Mouse (Mus musculus) E14TG2a.4 (cell line): ENCODE measurements around the gene Itpr1.

Experiments
- H3K27me3 ChIP-seq: 2 replicates; pipeline ENCODE4 v1.6.1; 2014; ENCODE audit warnings: low read length, control low read depth; ENCODE audit not compliant: insufficient read depth
- H3K36me3 ChIP-seq: 2 replicates; pipeline ENCODE4 v1.6.1; 2014; ENCODE audit warnings: low read length, control low read depth; ENCODE audit not compliant: insufficient read depth
- H3K4me1 ChIP-seq: replicated peaks from 2 replicates; pipeline ENCODE4 v1.6.1; 2014; ENCODE audit warnings: low read depth, low read length, control low read depth
- H3K4me3 ChIP-seq: replicated peaks from 2 replicates; pipeline ENCODE4 v1.5.1; 2014; ENCODE audit warnings: mild to moderate bottlenecking, low read length
- H3K9me3 ChIP-seq: 2 replicates; pipeline ENCODE4 v1.6.1; 2014; ENCODE audit warnings: low read length, control low read depth
- CTCF ChIP-seq: conservative IDR thresholded peaks from 2 replicates; pipeline ENCODE4 v1.5.1; 2014; ENCODE audit warnings: low read length
- NANOG ChIP-seq: IDR thresholded peaks from 2 replicates; pipeline ENCODE4 v1.6.1; 2014; ENCODE audit warnings: borderline replicate concordance, low read length, mixed read lengths
- POU5F1 ChIP-seq: IDR thresholded peaks from 2 replicates; pipeline ENCODE4 v1.6.1; 2014; ENCODE audit warnings: low read length, borderline replicate concordance

Gene Itpr1

DNA sequence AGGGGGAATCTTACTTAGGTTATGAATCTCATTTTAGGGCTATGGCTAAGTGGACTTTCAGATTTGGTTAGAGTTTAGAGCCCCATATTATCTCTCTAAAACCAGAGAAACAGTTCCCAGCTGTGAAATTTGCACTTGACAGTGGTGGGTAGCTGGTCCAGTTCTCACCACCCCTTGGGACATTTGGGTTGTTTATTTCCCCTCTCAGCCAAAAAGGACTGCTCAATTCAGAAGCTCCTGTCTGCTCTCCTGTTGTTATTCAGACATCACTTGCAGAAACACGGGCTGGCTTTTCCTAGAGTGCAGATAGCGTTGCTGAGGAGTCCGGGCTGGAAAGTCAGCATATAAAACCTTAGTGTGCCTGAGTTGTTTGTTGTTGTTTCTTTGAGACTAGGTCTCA lies 51.3 kb downstream of the Itpr1 start:
- TF ChIP-seq POU5F1: no peak
- no peak for TF ChIP-seq NANOG
- TF ChIP-seq CTCF: no peak
- H3K9me3 ChIP-seq: no peaks in the 10 kb centered on the region
- peaks cover 48% of the 10 kb centered on the region for H3K4me1 ChIP-seq
- H3K27me3 ChIP-seq: no peaks in the 10 kb centered on the region
- H3K36me3 ChIP-seq: 0 out of 2 replicates have a peak, but pooled peaks cover 3% of the 10 kb centered on the region
- no peak overlapping the region for H3K4me3 ChIP-seq

DNA sequence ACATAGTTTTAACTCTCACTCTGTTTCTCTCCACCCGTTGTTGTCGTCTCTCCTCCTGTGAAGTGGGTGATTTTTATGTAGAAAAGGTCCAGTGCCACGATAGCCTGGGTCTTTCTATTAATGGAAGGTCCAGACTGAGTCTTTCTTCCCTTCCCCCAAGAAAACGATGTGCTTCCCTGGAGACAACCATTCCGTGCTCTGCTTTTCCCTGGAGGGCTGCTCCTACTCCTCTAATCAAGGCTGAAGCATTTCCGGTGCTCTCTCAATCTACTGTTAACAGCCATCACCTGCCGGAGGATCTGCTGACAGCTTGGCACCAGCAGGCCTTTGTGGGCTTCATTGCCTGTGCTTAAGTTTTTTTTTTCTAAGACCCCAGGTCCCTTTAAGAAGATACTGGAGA lies 60.6 kb downstream of the Itpr1 start:
- TF ChIP-seq CTCF: no peak
- TF ChIP-seq POU5F1: no peak
- no peak for TF ChIP-seq NANOG
- H3K4me1 ChIP-seq: peaks cover 14% of the 10 kb centered on the region
- H3K4me3 ChIP-seq: no peak overlapping the region

DNA sequence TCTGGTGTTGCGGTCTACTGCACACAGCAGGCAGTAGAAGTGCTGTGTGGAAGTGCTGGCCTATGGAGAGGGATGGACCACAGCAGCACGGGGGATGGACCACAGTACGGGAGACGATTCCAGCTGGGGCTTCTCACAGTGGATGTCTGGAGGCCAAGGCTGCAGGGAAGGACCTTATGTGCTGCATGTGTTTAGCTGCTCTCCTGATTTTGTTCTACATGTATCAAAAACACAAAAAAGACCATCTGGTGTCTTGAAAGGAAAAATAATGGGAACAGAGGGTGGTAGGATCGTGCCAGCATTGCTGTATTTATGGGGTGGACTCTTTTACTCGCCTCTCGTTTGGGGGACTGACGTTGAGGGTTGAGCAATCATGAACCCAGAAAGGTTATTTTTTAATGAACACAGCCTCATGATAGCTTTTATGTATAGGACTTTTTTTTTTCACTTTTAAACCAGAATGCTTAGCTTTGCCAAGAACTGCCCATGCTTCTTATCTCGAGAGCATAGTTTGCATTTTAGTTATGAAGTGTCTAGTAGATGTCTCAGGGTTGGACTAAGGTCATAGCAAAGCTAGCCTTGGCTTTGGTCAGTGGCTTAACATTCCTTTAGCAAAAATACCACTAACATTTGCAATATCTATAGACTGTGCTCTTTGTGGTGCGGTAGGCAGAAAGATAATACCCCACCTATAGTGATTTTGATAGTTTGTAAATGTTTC lies 61.6 kb downstream of the Itpr1 start:
- H3K9me3 ChIP-seq: peaks cover 4% of the 10 kb centered on the region; the same call in 1 of the 2 replicates
- no peak for TF ChIP-seq POU5F1
- no peak for TF ChIP-seq NANOG
- no peak for TF ChIP-seq CTCF
- H3K36me3 ChIP-seq: peaks cover 8% of the 10 kb centered on the region; the same call in 1 of the 2 replicates
- no peak overlapping the region for H3K4me3 ChIP-seq
- H3K27me3 ChIP-seq: no peaks in the 10 kb centered on the region
- peaks cover 14% of the 10 kb centered on the region for H3K4me1 ChIP-seq

More for the DNA sequence above, 60.6 kb downstream of the Itpr1 start:
- H3K9me3 ChIP-seq: peaks cover 4% of the 10 kb centered on the region; the same call in 1 of the 2 replicates
- no peaks in the 10 kb centered on the region for H3K27me3 ChIP-seq
- peaks cover 8% of the 10 kb centered on the region; the same call in 1 of the 2 replicates for H3K36me3 ChIP-seq

DNA sequence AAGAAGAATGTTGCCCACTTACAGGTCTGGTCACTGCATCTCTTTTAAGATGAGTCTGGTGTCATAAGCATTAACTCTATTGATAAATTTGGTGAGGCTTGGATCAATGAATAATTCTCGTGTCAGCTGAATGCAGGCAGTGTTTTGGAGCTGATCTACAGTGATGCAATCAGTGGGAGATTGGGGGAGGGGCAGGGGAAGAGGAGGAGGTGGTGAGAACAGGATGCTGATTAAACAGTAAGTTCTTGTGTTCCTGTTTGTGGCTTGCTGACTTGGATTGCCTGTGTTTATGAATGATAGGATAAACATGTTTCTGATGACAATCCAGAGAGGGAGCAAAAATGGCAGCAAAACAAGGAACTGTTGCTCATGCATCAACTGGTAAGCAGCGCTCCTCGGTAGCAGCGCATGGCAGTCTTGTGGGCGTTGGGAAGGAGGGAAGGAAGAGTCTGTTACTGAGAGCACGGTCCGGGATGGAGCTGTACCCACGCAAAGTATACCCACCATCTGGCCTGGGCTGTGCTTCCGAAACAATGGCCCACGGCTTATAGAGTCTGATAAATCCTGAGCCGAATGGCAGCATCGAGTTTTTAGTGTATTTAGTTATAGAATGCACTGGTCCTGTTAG lies 64.1 kb downstream of the Itpr1 start:
- Histone ChIP-seq H3K9me3 (peaks cover 4% of the 10 kb centered on the region; the same call in 1 of the 2 replicates), H3K36me3 (peaks cover 8% of the 10 kb centered on the region; the same call in 1 of the 2 replicates), H3K4me3 (no peak overlapping the region), H3K4me1 (peaks cover 14% of the 10 kb centered on the region), H3K27me3 (no peaks in the 10 kb centered on the region)
- TF ChIP-seq POU5F1 (no peak), CTCF (no peak), NANOG (no peak)

- Histone ChIP-seq H3K4me1 (peaks cover 21% of the 10 kb centered on the region), H3K27me3 (no peaks in the 10 kb centered on the region), H3K36me3 (peaks cover 8% of the 10 kb centered on the region; the same call in 1 of the 2 replicates), H3K9me3 (peaks cover 4% of the 10 kb centered on the region; the same call in 1 of the 2 replicates), H3K4me3 (no peak overlapping the region)
- TF ChIP-seq CTCF (no peak), POU5F1 (no peak), NANOG (no peak)
These were observed 64.9 kb downstream of the Itpr1 start for GRCm38 (mm10) chr6:108277622-108278396.

DNA sequence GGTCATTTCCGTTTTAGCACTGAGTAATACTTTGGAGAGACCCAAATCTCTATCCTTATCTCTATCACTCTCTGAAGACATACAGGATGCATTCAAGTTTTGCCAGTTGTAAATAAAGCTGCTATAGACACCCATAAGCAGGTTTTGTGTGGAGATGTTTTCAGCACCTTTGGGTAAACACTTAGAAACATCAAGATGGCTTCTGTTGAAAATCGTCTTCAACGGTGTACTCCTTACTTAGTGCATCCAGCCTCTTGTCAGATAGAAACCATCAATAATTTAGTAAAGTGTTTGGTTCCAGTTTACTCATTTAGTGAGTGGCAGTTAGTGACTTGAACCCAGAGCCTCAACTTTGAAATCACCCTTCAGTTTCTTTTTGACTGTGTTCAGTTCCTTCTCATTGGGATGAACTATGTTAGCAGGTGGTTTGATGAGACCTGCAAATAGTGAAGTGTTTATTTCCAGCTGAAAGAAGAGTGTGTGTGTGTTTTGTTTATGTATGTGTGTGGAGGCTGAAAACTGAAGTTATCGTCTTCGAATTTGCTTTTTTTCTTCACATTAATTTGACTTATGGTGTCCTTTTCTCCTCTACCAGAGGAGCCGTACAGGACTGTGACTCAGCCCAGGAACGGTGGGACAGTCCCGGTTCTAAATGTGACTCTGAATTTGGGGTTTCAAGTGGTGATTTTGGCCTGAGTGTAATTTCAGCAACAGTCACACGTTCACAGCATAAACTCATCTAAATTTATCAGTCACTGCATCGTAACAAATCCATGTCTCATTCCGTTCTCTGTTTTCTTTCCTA lies 66.1 kb downstream of the Itpr1 start:
- peaks cover 23% of the 10 kb centered on the region for H3K4me1 ChIP-seq
- H3K36me3 ChIP-seq: no peaks in the 10 kb centered on the region
- H3K9me3 ChIP-seq: peaks cover 3% of the 10 kb centered on the region; the same call in 1 of the 2 replicates
- no peaks in the 10 kb centered on the region for H3K27me3 ChIP-seq
- TF ChIP-seq NANOG: no peak
- TF ChIP-seq CTCF: no peak
- TF ChIP-seq POU5F1: no peak
- no peak overlapping the region for H3K4me3 ChIP-seq

GRCm38 (mm10) chr6:108282131-108282530 lies 69.2 kb downstream of the Itpr1 start:
- TF ChIP-seq POU5F1 (no peak), NANOG (no peak), CTCF (no peak)
- Histone ChIP-seq H3K4me1 (peaks cover 13% of the 10 kb centered on the region), H3K36me3 (peaks cover 1% of the 10 kb centered on the region), H3K9me3 (no peaks in the 10 kb centered on the region), H3K4me3 (no peak overlapping the region), H3K27me3 (no peaks in the 10 kb centered on the region)
